Mouse (Mus musculus): Measurements from ENCODE around the gene Rbfox3. TPM values are rescaled to one million over a fixed set of nuclear protein-coding genes. Genes with fewer than 3 reads are reported as not detected.

The Rbfox3 gene
- polyA plus RNA-seq, 1 experiment from 2014 or later, result 11.7 TPM

GRCm38 (mm10) chr11:118484169-118484568 is 427.2 kb downstream of the Rbfox3 start:
- H3K27me3 ChIP-seq (ENCODE audit: insufficient read depth, poor library complexity, severe bottlenecking), result peaks cover 4% of the 10 kb centered on the region
- DNase-seq (ENCODE audit: low spot score), result no peak
- no peaks in the 10 kb centered on the region for H3K9me3 ChIP-seq
- H3K4me1 ChIP-seq (replicated peaks), result peaks cover 42% of the 10 kb centered on the region
- H3K4me3 ChIP-seq, result no peak overlapping the region
- H3K36me3 ChIP-seq, result peaks cover 72% of the 10 kb centered on the region
- 81% methylated on average over 8 of the region's 8 CpGs for WGBS
- H3K27ac ChIP-seq, result no peak overlapping the region

DNA sequence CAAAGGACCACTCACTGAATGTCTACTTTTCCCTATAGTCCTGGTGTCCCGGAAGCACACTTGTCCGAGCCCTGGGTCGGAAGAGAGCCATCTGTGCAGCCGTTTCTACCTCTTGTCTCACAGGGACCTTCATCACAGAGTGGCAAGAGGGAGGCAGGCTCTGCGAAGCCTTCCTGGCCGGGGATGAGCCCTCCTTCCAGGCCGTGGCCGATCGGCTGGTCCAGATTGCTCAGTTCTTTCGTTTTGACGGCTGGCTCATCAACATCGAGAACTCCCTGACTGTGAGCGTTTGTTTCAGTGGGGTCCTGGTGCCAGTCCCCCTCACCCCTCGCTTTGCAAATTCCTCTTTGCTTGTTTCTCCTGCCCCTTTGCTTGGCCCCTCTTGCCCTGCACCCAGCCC is 429.6 kb downstream of the Rbfox3 start:
- WGBS, result 84% methylated on average over 14 of the region's 14 CpGs
- H3K9me3 ChIP-seq, result no peaks in the 10 kb centered on the region
- peaks cover 50% of the 10 kb centered on the region for H3K4me1 ChIP-seq (replicated peaks)
- H3K36me3 ChIP-seq, result peaks cover 64% of the 10 kb centered on the region
- H3K4me3 ChIP-seq, result no peak overlapping the region
- no peak overlapping the region for H3K27ac ChIP-seq
- no peak for DNase-seq (ENCODE audit: low spot score)
- no peaks in the 10 kb centered on the region for H3K27me3 ChIP-seq (ENCODE audit: insufficient read depth, poor library complexity, severe bottlenecking)

- H3K27ac ChIP-seq, result no peak overlapping the region
- no peaks in the 10 kb centered on the region for H3K9me3 ChIP-seq
- no peak overlapping the region for H3K4me3 ChIP-seq
- no peak for DNase-seq (ENCODE audit: low spot score)
- 95% methylated on average over 11 of the region's 11 CpGs for WGBS
- H3K4me1 ChIP-seq (replicated peaks), result peaks cover 53% of the 10 kb centered on the region
- H3K36me3 ChIP-seq, result peaks cover 61% of the 10 kb centered on the region
- H3K27me3 ChIP-seq (ENCODE audit: insufficient read depth, poor library complexity, severe bottlenecking), result no peaks in the 10 kb centered on the region
These were observed 430.2 kb downstream of the Rbfox3 start for GRCm38 (mm10) chr11:118481231-118481630.

DNA sequence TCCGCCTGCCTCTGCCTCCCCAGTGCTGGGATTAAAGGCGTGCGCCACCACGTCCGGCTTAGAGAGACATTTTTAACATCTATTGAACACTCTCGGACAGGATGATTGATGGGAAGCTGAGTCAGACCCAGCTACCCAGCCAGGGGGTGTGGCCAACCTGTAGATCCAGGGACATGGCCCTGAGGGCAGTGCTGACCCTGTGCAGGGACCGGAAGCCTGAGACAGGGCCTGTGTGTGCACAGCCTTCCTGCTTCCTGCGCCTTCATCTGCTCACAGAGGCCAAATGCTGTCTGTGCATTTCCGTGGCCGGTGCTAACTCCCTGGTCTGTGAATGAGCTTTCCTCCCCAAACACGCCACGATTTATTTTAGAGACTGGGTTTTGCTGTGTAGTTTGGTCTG is 431.6 kb downstream of the Rbfox3 start:
- Histone ChIP-seq H3K27me3 (ENCODE audit: insufficient read depth, poor library complexity, severe bottlenecking) (0 out of 2 replicates have a peak, but pooled peaks cover 6% of the 10 kb centered on the region), H3K27ac (no peak overlapping the region), H3K9me3 (no peaks in the 10 kb centered on the region), H3K4me1 (replicated peaks) (peaks cover 42% of the 10 kb centered on the region), H3K4me3 (no peak overlapping the region), H3K36me3 (peaks cover 50% of the 10 kb centered on the region)
- DNase-seq (ENCODE audit: low spot score), result no peak
- 78% methylated on average over 12 of the region's 12 CpGs for WGBS

DNA sequence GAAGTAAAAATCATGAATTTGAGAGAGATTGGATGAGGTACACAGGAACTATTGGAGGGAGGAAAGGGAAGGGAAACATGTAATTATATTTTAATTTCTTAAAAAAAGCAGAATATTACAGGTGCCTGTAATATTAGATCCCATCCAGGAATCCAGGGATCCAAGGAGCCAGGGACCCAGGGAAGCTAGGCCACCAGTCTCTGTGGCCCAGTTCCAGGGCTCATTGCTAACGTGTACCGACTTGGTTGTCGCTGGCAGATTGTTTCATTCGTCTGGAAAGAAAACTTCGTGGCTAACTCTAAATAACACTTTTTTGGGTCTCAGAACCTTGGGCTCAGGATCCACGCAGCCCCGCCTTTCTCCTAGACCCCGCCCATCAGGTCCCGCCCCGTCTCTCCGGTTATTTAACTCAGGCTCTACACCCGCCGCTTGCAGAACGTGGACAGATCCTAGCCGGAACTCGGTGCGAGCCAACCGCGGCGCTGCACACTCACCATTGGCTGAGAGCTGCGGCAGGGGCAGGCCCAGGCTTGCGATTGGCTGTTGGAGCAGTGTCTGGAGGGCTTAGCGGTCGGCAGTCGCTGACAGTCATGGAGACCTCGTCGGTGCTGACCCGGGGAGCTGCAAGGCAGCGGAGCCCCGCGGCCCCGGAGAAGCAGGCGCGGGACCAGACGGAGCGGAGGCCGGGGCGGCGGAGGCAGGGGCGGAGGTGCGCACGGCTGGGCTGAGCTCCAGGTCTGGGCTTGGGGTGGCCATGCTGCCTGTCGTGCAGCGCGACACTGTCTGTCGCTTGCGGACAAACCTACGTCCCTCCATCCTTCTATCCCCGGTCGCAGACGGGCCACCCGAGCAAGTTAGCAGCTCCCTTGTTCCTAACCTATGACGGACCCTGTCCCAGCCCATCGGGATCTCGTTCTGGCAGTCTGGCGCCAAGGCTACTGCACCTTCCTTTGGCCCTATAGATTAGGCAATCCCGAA is 434.7 kb downstream of the Rbfox3 start, which contains the start of gene Engase:
Gene Engase (plus strand): TSS at position 434 of the 978 bp plus-strand sequence.
- Histone ChIP-seq H3K27me3 (ENCODE audit: insufficient read depth, poor library complexity, severe bottlenecking) (0 out of 2 replicates have a peak, but pooled peaks cover 6% of the 10 kb centered on the region), H3K4me1 (replicated peaks) (peaks cover 31% of the 10 kb centered on the region), H3K9me3 (no peaks in the 10 kb centered on the region), H3K27ac (peak within 1 kb of the TSS; percentile 86), H3K4me3 (peak within 1 kb of the TSS; percentile 83), H3K36me3 (peaks cover 21% of the 10 kb centered on the region)
- peak; percentile 96 for DNase-seq (ENCODE audit: low spot score)
- WGBS, result 2% methylated on average over 57 of the region's 57 CpGs

DNA sequence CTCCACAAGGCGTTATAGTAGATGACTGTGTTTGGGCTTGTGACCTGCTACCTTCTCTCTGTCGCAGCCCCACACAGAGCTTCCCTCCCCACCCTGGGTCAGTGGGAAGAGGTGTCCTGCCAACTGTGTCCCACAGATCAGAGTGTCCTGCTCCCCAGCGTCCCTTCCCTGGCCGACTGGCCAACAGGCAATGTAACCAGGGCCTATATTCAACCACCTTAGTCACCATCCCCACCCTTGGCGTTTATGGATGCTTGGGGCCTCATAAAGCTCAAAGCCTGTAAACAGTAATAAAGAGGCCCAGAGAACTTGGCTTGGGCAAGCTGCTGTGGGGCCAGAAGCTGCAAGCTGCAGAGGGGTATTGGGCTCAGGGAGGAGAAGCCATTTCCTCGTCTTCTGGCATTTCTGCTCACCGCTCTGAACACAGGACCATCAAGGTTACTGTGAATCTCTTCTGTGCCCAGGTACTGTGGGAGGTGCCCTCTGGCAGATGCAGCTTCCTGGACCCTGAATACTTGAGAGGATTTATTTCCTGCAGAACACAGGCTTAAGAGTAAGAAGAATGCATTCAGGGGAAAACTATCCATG is 435.8 kb downstream of the Rbfox3 start:
- H3K27ac ChIP-seq, result no peak overlapping the region
- 92% methylated on average over 7 of the region's 7 CpGs for WGBS
- H3K4me1 ChIP-seq (replicated peaks), result peaks cover 35% of the 10 kb centered on the region
- H3K4me3 ChIP-seq, result no peak overlapping the region
- H3K36me3 ChIP-seq, result peaks cover 12% of the 10 kb centered on the region
- no peaks in the 10 kb centered on the region for H3K9me3 ChIP-seq
- no peak for DNase-seq (ENCODE audit: low spot score)
- H3K27me3 ChIP-seq (ENCODE audit: insufficient read depth, poor library complexity, severe bottlenecking), result 0 out of 2 replicates have a peak, but pooled peaks cover 6% of the 10 kb centered on the region

- WGBS, result 88% methylated on average over 6 of the region's 6 CpGs
These were observed 437.4 kb downstream of the Rbfox3 start for GRCm38 (mm10) chr11:118473842-118474500.

DNA sequence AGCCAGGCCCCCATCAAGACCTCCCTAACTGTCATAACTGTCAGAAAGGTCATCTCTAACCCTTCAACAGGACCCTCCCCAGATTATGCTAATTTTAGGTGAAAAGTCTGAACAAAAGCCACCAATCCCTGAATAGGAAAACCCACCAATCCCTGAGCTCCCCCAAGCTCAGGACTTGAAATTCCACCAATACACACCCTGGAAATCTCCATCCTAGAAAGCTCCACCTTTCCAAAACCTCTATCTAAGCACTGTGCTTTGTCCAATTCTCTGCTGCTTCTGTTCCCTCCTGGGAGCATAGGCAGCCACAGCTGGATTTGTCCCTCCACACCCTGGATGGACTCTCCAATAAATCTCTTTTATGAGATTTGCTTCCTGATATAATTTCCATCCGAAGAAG is 438.2 kb downstream of the Rbfox3 start:
- H3K36me3 ChIP-seq, result no peaks in the 10 kb centered on the region
- H3K4me1 ChIP-seq (replicated peaks), result peaks cover 32% of the 10 kb centered on the region
- no peak overlapping the region for H3K27ac ChIP-seq
- H3K27me3 ChIP-seq (ENCODE audit: insufficient read depth, poor library complexity, severe bottlenecking), result 0 out of 2 replicates have a peak, but pooled peaks cover 6% of the 10 kb centered on the region
- H3K4me3 ChIP-seq, result no peak overlapping the region
- DNase-seq (ENCODE audit: low spot score), result no peak
- no peaks in the 10 kb centered on the region for H3K9me3 ChIP-seq
- whole genome bisulfite sequencing, result 93% methylated on average over 1 of the region's 1 CpGs

More at GRCm38 (mm10) chr11:118473842-118474500, 437.4 kb downstream of the Rbfox3 start:
- H3K36me3 ChIP-seq, result peaks cover 1% of the 10 kb centered on the region
- peaks cover 35% of the 10 kb centered on the region for H3K4me1 ChIP-seq (replicated peaks)
- DNase-seq (ENCODE audit: low spot score), result no peak
- no peak overlapping the region for H3K4me3 ChIP-seq
- no peaks in the 10 kb centered on the region for H3K9me3 ChIP-seq
- H3K27ac ChIP-seq, result no peak overlapping the region
- H3K27me3 ChIP-seq (ENCODE audit: insufficient read depth, poor library complexity, severe bottlenecking), result 0 out of 2 replicates have a peak, but pooled peaks cover 6% of the 10 kb centered on the region

- WGBS, result 63% methylated on average over 13 of the region's 13 CpGs
- no peaks in the 10 kb centered on the region for H3K36me3 ChIP-seq
- peak; percentile 41 for DNase-seq (ENCODE audit: low spot score)
- H3K27me3 ChIP-seq (ENCODE audit: insufficient read depth, poor library complexity, severe bottlenecking), result 0 out of 2 replicates have a peak, but pooled peaks cover 6% of the 10 kb centered on the region
- H3K27ac ChIP-seq, result peak overlapping the region; percentile 75
- H3K4me1 ChIP-seq (replicated peaks), result peaks cover 26% of the 10 kb centered on the region
- H3K4me3 ChIP-seq, result no peak overlapping the region
- H3K9me3 ChIP-seq, result no peaks in the 10 kb centered on the region
These were observed 439.7 kb downstream of the Rbfox3 start for GRCm38 (mm10) chr11:118471676-118472075.

DNA sequence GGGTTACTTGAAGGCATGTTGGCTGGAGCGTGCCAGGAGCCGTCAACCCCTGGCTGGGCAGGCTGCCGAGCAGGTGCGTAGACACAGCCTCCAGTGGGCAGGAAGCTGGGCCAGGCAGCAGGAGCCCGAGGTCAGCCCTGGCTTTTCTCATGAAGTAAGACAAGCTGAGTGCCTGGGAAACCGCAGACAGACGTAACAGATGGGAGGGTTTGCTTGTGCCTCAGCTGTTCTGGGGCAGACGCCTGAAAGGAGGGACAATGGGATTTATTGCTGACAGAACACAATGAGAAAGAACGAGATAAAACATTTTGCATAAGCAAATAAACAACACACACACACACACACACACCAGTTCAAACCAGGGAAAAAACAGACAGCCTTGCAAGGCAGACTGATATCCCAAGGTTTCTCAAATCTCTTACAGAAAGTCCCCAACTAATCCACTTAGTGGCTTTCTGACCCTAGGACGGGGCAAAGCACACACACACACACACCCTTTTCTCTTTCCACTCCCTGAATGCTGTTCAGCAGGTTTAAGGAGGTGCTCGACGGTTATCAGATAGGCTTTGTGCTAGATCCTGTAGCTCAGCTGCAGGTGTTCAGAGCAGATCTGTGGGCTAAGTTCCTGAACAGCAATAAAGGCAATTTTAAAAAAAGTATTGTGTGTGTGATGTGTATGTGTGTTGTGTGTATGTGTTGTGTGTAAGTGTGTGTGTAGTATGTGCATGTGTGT is 441.0 kb downstream of the Rbfox3 start:
- peaks cover 21% of the 10 kb centered on the region for H3K4me1 ChIP-seq (replicated peaks)
- no peak overlapping the region for H3K4me3 ChIP-seq
- peak overlapping the region; percentile 54 for H3K27ac ChIP-seq
- H3K27me3 ChIP-seq (ENCODE audit: insufficient read depth, poor library complexity, severe bottlenecking), result 0 out of 2 replicates have a peak, but pooled peaks cover under 1% of the 10 kb centered on the region
- WGBS, result 45% methylated on average over 12 of the region's 12 CpGs
- H3K36me3 ChIP-seq, result no peaks in the 10 kb centered on the region
- no peaks in the 10 kb centered on the region for H3K9me3 ChIP-seq
- DNase-seq (ENCODE audit: low spot score), result peak; percentile 41

- Histone ChIP-seq H3K27me3 (ENCODE audit: insufficient read depth, poor library complexity, severe bottlenecking) (no peaks in the 10 kb centered on the region), H3K36me3 (no peaks in the 10 kb centered on the region), H3K4me3 (no peak overlapping the region), H3K27ac (peak overlapping the region; percentile 54), H3K4me1 (replicated peaks) (peaks cover 21% of the 10 kb centered on the region), H3K9me3 (no peaks in the 10 kb centered on the region)
- 90% methylated on average over 10 of the region's 10 CpGs for WGBS
- DNase-seq (ENCODE audit: low spot score), result no peak
These were observed 441.8 kb downstream of the Rbfox3 start for GRCm38 (mm10) chr11:118469509-118470160.

All from hindbrain, embryonic 10.5 days (tissue).